Mouse (Mus musculus) myocyte (in vitro differentiated cells): Measurements from ENCODE around the gene Slc44a1. TPM values are rescaled to one million over a fixed set of nuclear protein-coding genes. Genes with fewer than 3 reads are reported as not detected.

Experiments
- H3K27me3 ChIP-seq: one replicate; pipeline ENCODE4 v1.6.1; 2011; ENCODE audit not compliant: control insufficient read depth, insufficient read depth, insufficient read length
- H3K36me3 ChIP-seq: one replicate; pipeline ENCODE4 v1.6.1; 2011; ENCODE audit not compliant: control insufficient read depth, insufficient read depth
- H3K4me2 ChIP-seq: one replicate; pipeline ENCODE4 v1.6.1; 2011; ENCODE audit warnings: low read depth, control low read depth
- H3K4me3 ChIP-seq: one replicate; pipeline ENCODE4 v1.5.1; 2011; ENCODE audit warnings: mild to moderate bottlenecking, control low read depth, moderate library complexity
- H3K79me2 ChIP-seq: one replicate; pipeline ENCODE4 v1.6.1; 2011; ENCODE audit not compliant: control insufficient read depth, insufficient read depth
- H3ac ChIP-seq: one replicate; pipeline ENCODE4 v1.6.1; 2011; ENCODE audit not compliant: control insufficient read depth, insufficient read length
- CEBPB ChIP-seq: IDR thresholded peaks from 2 replicates; pipeline ENCODE4 v1.6.1; 2011; ENCODE audit warnings: mild to moderate bottlenecking, moderate library complexity; ENCODE audit not compliant: poor library complexity, insufficient read depth, severe bottlenecking
- E2F4 ChIP-seq: IDR thresholded peaks from one replicate; pipeline ENCODE4 v1.6.1; 2011; ENCODE audit warnings: mild to moderate bottlenecking, control low read depth, moderate library complexity; ENCODE audit not compliant: insufficient read depth
- MAX ChIP-seq: IDR thresholded peaks from one replicate; pipeline ENCODE4 v1.6.1; 2011; ENCODE audit warnings: low read depth, mild to moderate bottlenecking, control low read depth
- MYOD1 ChIP-seq, 3 experiments: IDR thresholded peaks; one replicate each; pipeline ENCODE4 v1.6.1; 2011; ENCODE audit warnings: control low read depth in 2 of 3, low read depth in 2 of 3, mild to moderate bottlenecking in 2 of 3, moderate library complexity in 1 of 3; ENCODE audit not compliant: insufficient read length in 2 of 3, control insufficient read depth in 1 of 3
- MYOG ChIP-seq, 3 experiments: IDR thresholded peaks; one replicate each; pipeline ENCODE4 v1.6.1; 2011; ENCODE audit warnings: control low read depth in 2 of 3, low read depth in 2 of 3, mild to moderate bottlenecking in 2 of 3; ENCODE audit not compliant: insufficient read length in 2 of 3, control insufficient read depth in 1 of 3, insufficient read depth in 1 of 3
- POLR2A ChIP-seq: IDR thresholded peaks from one replicate; pipeline ENCODE4 v1.6.1; 2011; ENCODE audit warnings: low read depth, mild to moderate bottlenecking, control low read depth, moderate library complexity; ENCODE audit not compliant: insufficient read length
- POLR2AphosphoS2 ChIP-seq: IDR thresholded peaks from one replicate; pipeline ENCODE4 v1.6.1; 2011; ENCODE audit warnings: low read depth, control low read depth; ENCODE audit not compliant: insufficient read length
- REST ChIP-seq: IDR thresholded peaks from one replicate; pipeline ENCODE4 v1.6.1; 2011; ENCODE audit warnings: mild to moderate bottlenecking, control low read depth, moderate library complexity; ENCODE audit not compliant: insufficient read depth, insufficient read length
- SRF ChIP-seq: IDR thresholded peaks from one replicate; pipeline ENCODE4 v1.6.1; 2011; ENCODE audit warnings: low read depth; ENCODE audit not compliant: control insufficient read depth, insufficient read length
- TCF12 ChIP-seq: IDR thresholded peaks from one replicate; pipeline ENCODE4 v1.6.1; 2011; ENCODE audit warnings: mild to moderate bottlenecking, control low read depth; ENCODE audit not compliant: poor library complexity, insufficient read depth, severe bottlenecking
- TCF3 ChIP-seq: IDR thresholded peaks from one replicate; pipeline ENCODE4 v1.6.1; 2011; ENCODE audit warnings: low read depth, control low read depth; ENCODE audit not compliant: insufficient read length
- USF1 ChIP-seq: IDR thresholded peaks from one replicate; pipeline ENCODE4 v1.6.1; 2011; ENCODE audit warnings: low read depth, mild to moderate bottlenecking, control low read depth, moderate library complexity
- polyA plus RNA-seq: library from polyadenylated mRNA; unstranded; fragments of >200 nt; fragmentation: generic; extraction: Trizol; gene quantifications from one replicate; pipeline ENCODE4 v1.2.1, GENCODE M21; 2012; ENCODE audit warnings: missing spikeins

The Slc44a1 gene
- polyA plus RNA-seq, result 43.7 TPM

DNA sequence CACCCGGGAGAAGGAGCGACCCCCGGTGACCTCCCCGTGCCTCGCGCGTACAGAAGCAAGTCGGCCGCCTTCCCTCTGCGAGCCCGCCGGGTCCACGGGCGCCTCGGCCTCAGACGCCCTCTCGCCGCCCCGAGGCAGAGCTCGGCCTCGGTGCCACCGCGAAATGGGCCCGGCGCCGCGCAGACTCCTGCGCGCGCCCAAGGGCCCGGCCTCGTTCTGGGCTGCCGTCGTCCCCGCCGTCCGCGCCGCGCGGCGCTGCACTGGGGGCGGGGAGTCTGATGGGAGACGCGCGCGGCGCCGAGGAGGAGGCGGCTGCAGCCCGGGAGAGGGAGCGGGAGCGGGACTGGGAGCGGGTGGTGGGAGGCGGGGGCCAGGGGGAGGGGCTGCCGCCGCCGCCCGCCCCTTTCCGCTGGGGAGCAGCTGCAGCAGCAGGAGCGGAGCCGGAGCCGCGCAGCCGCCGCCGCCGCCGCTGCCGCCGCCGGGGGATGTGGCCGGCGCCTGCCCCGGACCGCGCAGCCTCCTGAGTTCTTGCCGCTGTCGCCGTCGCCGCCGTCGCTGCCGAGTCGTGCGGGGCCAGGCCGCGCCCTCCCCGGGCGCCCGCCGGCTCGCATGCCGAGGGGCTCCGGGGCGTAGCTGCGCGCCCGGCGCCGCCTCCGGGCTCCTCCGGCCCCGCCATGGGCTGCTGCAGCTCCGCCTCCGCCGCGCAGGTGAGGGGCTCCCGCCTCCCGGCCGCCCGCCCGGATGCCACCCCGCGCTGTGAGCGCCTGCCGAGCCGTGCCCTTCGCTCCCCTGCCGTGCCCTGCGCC, at the start of gene Slc44a1:
TSS of gene Slc44a1 (plus strand) at position 404 of the 806 bp plus-strand sequence.
- TF ChIP-seq REST (no peak), POLR2AphosphoS2 (peak; percentile 82), E2F4 (peak; percentile 46), POLR2A (peak; percentile 83), MYOD1 (IDR thresholded peaks at IDR 0.05; ENCODE audit: control insufficient read depth in 1 of 3, insufficient read length in 2 of 3, low read depth in 2 of 3) (peak in 2 of 3 experiments; percentile 49 to 77), CEBPB (no peak), TCF12 (no peak), SRF (no peak), MYOG (IDR thresholded peaks at IDR 0.05; ENCODE audit: control insufficient read depth in 1 of 3, insufficient read depth in 1 of 3, insufficient read length in 2 of 3, low read depth in 2 of 3) (peak in 2 of 3 experiments; percentile 1 to 63)
- Histone ChIP-seq H3K4me3 (peak within 1 kb of the TSS; percentile 39), H3ac (peak within 1 kb of the TSS; percentile 59), H3K27me3 (no peaks in the 10 kb centered on the region), H3K79me2 (peaks cover 40% of the 10 kb centered on the region), H3K36me3 (no peaks in the 10 kb centered on the region), H3K4me2 (peak within 1 kb of the TSS; percentile 89)

DNA sequence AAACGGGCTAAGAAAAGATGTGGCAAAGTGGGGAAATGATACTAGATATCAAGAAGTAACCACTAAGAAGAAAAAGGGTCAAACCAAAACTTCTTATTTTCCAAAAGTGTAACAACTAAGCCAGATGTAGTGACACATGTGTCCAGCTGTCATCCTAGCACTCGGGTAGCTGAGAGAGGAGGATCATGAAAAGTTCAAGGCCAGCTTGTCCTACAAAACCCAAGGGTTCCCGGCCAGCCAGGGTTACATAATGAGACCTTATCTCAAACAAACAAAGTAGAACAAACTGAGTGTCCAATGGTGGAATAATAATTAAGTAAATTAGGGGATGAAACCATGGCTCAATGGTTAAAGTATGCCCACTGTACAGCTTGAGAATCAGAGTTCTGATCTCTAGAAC, 45.2 kb upstream of the Slc44a1 start:
- Histone ChIP-seq H3K4me2 (no peak overlapping the region), H3K79me2 (no peaks in the 10 kb centered on the region), H3K4me3 (no peak overlapping the region), H3K27me3 (no peaks in the 10 kb centered on the region), H3ac (no peak overlapping the region), H3K36me3 (no peaks in the 10 kb centered on the region)
- TF ChIP-seq MYOG (IDR thresholded peaks at IDR 0.05; ENCODE audit: control insufficient read depth in 1 of 3, insufficient read depth in 1 of 3, insufficient read length in 2 of 3, low read depth in 2 of 3), result no peak
- TF ChIP-seq SRF, result no peak
- no peak for TF ChIP-seq POLR2AphosphoS2
- no peak for TF ChIP-seq POLR2A
- no peak for TF ChIP-seq E2F4
- no peak for TF ChIP-seq TCF12
- TF ChIP-seq MYOD1 (IDR thresholded peaks at IDR 0.05; ENCODE audit: control insufficient read depth in 1 of 3, insufficient read length in 2 of 3, low read depth in 2 of 3), result no peak
- no peak for TF ChIP-seq TCF3
- no peak for TF ChIP-seq CEBPB
- TF ChIP-seq REST, result no peak
- no peak for TF ChIP-seq USF1
- no peak for TF ChIP-seq MAX

DNA sequence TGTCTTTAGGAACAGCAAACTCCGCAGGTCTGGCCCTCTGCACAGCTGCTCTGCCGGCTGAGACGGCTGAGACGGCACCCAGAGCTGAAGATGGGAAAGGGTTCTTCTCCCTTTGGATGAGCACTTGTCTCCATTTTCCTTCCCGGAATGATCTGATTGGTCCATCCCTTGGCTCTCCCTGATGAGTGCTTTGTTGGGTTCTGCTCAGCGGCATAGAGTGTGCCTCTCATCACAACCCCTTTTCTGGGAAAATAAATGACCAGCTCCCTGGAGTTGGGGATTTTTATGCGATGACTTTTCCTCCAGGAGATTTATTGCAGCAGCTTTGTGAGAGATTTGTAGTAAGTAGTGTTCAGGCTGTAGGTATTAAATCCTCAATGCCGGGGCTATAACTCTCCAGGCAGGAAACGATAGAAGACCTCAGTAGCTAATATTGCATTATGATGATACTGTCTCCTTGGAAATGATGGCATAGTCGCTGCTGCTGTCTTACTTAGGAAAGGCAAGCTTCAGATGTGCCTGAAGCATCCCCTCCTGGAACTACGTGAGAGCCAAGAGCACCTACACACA, 43.5 kb upstream of the Slc44a1 start:
- TF ChIP-seq E2F4, result no peak

DNA sequence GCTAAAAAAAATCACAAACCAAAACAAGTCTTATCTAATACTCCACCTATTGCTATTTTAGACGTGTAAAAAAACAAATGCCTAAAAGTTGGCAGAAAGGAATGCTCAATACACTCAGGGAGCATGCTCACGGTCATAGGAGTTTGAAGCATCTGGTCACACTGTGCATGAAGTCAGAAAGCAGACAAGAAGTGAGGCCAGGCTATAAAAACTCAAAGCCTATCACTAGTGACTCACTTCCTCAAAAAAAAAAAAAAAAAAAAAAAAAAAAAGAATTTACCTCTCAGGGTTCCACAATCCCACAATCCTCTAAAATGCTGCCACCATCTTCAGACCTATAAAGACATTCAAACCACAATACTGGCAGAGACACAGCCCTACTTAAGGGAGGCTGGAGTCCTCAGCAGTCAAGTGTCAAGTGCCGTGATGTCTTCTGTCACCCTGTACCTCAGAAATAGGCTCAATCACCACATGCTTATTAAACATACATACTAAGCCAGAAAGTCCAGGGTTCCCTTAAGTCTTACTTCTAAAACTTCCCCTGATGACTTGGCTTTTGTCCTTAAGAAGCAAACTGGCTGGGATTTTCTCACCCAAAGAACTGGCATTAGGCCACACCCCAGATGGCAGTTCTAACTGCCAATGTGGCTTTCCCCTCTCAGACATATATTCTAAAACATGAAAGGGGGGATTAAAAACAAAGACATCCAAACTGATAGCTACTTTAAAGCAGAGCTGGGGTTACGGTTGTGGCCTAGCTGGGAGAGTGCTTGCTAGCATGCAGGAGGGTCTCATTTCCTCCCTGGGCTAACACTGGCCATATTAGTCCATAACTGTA, 42.7 kb upstream of the Slc44a1 start:
- no peaks in the 10 kb centered on the region for H3K79me2 ChIP-seq
- H3ac ChIP-seq, result no peak overlapping the region
- H3K27me3 ChIP-seq, result no peaks in the 10 kb centered on the region
- H3K36me3 ChIP-seq, result no peaks in the 10 kb centered on the region
- H3K4me2 ChIP-seq, result peak overlapping the region; percentile 47
- TF ChIP-seq MYOD1 (IDR thresholded peaks at IDR 0.05; ENCODE audit: control insufficient read depth in 1 of 3, insufficient read length in 2 of 3, low read depth in 2 of 3) (peak in 1 of 3 experiments; percentile 1), REST (no peak), CEBPB (no peak), POLR2A (no peak)
- H3K4me3 ChIP-seq, result no peak overlapping the region

More for the DNA sequence above, 43.5 kb upstream of the Slc44a1 start:
- Histone ChIP-seq H3K27me3 (no peaks in the 10 kb centered on the region), H3K36me3 (no peaks in the 10 kb centered on the region), H3K4me2 (peak overlapping the region; percentile 40), H3K79me2 (no peaks in the 10 kb centered on the region), H3K4me3 (no peak overlapping the region), H3ac (no peak overlapping the region)

DNA sequence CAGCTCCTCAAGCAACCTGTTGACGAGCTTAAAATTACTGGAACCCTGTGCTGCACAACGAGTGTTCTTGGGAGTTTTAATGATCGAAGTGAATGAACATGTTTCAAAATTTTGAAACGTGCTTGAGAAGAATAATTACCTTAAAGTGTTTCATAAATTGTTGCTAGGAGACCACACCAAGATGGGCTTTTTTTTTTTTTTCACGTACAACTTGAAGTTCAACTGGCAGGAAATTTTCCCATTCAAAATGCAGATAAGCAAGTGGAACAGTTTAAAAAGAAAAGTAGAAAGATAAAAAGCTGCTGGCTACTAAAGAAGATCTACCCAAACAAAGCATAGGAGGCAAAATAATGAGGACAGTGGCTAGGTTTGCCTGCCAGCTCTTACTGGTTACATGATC, 41.7 kb upstream of the Slc44a1 start:
- no peak overlapping the region for H3ac ChIP-seq
- H3K4me3 ChIP-seq, result no peak overlapping the region
- H3K36me3 ChIP-seq, result no peaks in the 10 kb centered on the region
- no peak for TF ChIP-seq REST
- H3K4me2 ChIP-seq, result no peak overlapping the region
- no peaks in the 10 kb centered on the region for H3K27me3 ChIP-seq
- no peaks in the 10 kb centered on the region for H3K79me2 ChIP-seq
